Mouse (Mus musculus): ENCODE measurements around the gene Myh8.

Myh8 gene

GRCm38 (mm10) chr11:67276601-67277174, at the start of gene Myh8:
Gene Myh8, plus strand, starts transcription at chr11:67277124.
- no peak for DNase-seq (ENCODE audit: low spot score in 2 of 2)

DNA sequence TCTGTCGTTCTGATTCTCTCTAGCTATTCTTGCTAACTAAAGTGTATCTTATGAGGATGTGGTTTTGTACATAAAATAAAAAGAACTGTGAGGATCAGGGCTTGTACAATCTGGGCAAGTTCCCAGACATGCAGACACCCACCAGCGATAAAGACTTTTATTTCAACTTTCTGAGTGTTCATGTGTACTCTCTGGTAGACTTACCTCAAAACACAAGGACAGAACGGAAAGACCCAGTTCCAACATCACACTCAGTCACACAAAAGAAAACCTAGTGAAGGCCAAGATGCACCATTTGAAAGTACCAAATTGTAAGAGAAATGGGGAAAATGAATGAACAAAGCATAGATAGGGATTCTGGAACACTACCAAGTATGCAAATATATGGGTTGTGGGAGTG, 48.2 kb upstream of the Myh8 start:
- DNase-seq (ENCODE audit: low spot score in 2 of 2) = no peak

- DNase-seq (ENCODE audit: low spot score in 2 of 2) = no peak
These were observed 47.8 kb upstream of the Myh8 start for GRCm38 (mm10) chr11:67229166-67229565.

GRCm38 (mm10) chr11:67229946-67230345, 47.0 kb upstream of the Myh8 start:
- no peak for DNase-seq (ENCODE audit: low spot score in 2 of 2)

- peak in 1 of 2 experiments; percentile 4 for DNase-seq (ENCODE audit: low spot score in 2 of 2)
These were observed 41.1 kb upstream of the Myh8 start for GRCm38 (mm10) chr11:67235639-67236358.

GRCm38 (mm10) chr11:67236799-67237198, 40.1 kb upstream of the Myh8 start:
- no peak for DNase-seq (ENCODE audit: low spot score in 2 of 2)

GRCm38 (mm10) chr11:67237481-67238079, 39.3 kb upstream of the Myh8 start, which contains the start of gene Myh4:
Gene Myh4, plus strand, starts transcription at chr11:67238029.
- DNase-seq (ENCODE audit: low spot score in 2 of 2) = no peak

- DNase-seq (ENCODE audit: low spot score in 2 of 2) = no peak
These were observed 35.9 kb upstream of the Myh8 start for GRCm38 (mm10) chr11:67241051-67241450.

- DNase-seq (ENCODE audit: low spot score in 2 of 2) = no peak
These were observed 23.2 kb upstream of the Myh8 start for GRCm38 (mm10) chr11:67253691-67254090.

DNA sequence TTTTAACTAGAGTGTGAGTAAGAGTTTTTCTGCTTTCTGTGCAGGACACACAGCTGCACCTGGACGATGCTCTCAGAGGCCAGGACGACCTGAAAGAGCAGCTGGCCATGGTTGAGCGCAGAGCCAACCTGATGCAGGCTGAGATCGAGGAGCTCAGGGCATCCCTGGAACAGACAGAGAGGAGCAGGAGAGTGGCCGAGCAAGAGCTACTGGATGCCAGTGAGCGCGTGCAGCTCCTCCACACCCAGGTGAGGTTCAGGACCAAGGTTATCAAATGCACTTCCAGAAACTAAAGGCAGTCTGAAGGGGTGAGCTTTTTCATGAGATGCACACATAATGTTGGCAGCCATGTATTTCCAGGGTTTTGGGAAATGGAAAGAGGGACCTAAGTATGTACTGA, 19.9 kb upstream of the Myh8 start:
- DNase-seq (ENCODE audit: low spot score in 2 of 2) = no peak

- no peak for DNase-seq (ENCODE audit: low spot score in 2 of 2)
These were observed 16.0 kb upstream of the Myh8 start for GRCm38 (mm10) chr11:67260956-67261355.

DNA sequence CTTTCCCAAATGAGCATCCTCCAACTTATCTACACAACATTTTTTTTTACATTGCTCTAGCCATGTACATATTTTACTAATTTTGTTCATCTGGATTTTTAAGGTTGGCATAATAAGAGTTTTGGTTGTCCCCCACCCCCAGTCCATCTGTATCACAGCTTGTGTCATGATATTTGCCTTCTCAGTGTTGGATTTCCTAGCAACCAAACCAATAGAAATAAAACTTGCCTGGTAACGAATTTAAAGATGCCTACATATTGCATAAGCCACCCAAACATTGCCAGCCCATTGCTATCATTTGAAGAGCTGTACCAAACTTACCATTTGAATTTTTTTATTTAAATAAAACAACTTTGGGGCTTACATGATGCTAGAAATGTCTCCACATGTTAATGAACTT, 16.5 kb downstream of the Myh8 start:
- no peak for DNase-seq (ENCODE audit: low spot score in 2 of 2)

- DNase-seq (ENCODE audit: low spot score in 2 of 2) = no peak
These were observed 37.0 kb downstream of the Myh8 start for GRCm38 (mm10) chr11:67313733-67314452.

GRCm38 (mm10) chr11:67321358-67321757, 44.4 kb downstream of the Myh8 start, which contains the start of gene Myh13:
Gene Myh13, plus strand, starts transcription at chr11:67321658.
- DNase-seq (ENCODE audit: low spot score in 2 of 2) = no peak

GRCm38 (mm10) chr11:67326536-67326935, 49.6 kb downstream of the Myh8 start:
- no peak for DNase-seq (ENCODE audit: low spot score in 2 of 2)

DNA sequence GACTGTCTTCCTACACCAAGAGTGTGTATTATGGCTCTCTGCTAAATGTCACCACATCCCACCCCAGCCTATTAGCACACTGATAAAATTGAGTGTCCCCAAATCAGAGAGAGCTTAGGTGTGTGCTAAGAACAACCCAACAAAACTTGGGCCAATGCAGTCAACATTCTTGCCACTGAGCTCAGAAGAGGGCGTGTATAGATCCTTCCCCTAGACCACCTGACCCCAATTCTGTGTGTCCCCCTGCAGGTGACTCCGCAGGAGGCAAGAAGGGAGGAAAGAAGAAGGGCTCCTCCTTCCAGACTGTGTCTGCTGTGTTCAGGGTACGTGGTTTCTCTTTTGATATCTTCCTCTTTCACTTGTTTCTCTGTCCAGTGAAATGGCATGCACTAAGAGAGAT, 67.6 kb downstream of the Myh8 start:
- no peak for DNase-seq (ENCODE audit: low spot score in 2 of 2)

DNA sequence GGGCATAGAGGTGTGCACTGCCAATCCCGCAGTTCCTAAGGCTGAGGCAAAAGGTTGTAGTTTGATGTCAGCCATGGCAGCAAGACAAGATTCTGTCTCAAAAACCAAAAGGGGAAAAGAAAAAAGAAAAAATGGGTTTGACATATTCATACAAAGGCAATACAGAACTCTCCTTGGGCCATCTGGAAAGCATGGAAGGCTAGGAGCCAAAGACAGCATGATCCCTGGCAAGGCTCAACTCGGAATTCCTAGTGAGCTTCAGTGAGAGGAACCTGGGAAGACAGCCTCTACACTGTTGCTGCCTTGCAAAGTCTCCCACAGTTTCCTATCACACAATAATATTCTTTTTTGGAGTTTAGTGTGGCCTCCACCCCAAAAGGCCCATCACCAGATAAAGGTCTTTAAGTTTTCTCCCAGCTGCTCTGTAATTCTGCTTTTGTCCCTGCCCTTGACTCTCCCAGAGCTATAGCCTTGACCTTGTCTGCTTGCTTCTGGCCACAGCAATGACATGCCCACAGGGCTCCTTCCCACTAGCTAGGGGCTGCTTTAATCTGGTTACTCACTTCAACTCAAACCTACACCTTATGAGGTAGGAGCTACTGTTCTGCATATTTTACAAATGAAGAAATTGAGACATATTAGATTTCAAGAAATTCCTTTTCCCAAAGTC, 68.4 kb downstream of the Myh8 start:
- DNase-seq (ENCODE audit: low spot score in 2 of 2) = no peak

DNA sequence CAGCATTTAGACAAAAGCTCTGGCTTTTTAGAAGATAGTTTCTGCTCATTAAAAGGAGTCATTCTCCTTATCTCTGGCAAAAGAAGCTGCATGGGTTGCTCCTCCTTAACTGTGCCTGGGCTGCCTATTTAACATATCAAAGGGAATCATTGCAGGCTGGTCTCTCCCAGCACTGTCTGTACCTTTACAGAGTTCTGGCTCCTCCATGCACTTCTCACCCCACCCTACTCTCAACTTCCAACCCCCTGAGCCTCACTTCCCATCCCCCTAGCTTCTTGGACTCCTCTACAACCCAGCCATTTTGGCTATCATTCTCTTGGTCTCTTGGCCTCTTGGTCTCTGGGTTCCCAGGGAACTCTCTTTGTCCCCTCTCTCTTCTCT, 68.9 kb downstream of the Myh8 start:
- no peak for DNase-seq (ENCODE audit: low spot score in 2 of 2)

DNA sequence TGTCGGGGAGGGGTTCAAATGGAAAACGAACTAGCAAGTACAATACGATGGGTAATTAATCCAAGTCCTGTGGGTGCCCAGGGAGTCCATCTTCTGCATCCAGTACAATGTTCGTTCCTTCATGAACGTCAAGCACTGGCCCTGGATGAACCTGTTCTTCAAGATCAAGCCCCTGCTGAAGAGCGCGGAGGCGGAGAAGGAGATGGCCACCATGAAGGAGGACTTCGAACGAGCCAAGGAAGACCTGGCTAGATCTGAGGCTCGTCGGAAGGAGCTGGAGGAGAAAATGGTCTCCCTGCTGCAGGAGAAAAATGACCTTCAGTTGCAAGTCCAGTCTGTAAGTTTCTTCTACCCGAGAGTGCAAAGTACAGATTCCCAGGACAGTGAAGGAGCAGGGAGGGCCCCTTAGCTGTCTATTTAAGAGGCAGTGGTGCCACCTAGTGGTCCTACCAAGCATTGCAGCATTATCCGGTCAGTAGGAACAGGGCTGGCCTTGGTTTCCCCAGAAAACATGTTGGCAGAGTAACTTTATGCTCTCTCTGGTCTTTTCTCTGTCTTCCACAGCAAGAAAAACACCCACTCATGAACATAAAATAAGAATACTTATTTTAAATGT, 73.3 kb downstream of the Myh8 start:
- peak; percentile 13 to 32 for DNase-seq (ENCODE audit: low spot score in 2 of 2)

GRCm38 (mm10) chr11:67353011-67353410, 76.1 kb downstream of the Myh8 start:
- DNase-seq (ENCODE audit: low spot score in 2 of 2) = no peak

DNA sequence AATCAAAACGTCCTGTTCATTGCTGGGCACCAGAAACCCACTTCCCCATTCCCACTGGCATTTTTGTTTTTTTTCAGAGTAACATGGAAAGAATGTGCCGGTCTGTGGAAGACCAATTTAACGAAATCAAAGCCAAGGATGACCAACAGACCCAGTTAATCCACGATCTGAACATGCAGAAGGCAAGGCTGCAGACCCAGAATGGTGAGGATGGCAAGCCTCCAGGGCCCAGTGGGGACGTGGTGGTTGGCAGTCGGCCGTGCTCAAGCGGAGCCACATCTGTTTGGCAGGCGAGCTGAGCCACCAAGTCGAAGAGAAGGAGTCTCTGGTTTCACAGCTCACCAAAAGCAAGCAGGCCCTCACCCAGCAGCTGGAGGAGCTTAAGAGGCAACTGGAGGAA, 81.1 kb downstream of the Myh8 start:
- no peak for DNase-seq (ENCODE audit: low spot score in 2 of 2)
